Mouse (Mus musculus) left cerebral cortex, postnatal 25 days (tissue): Measurements from ENCODE around the gene B3galt6. TPM values are rescaled to one million over a fixed set of nuclear protein-coding genes. Genes with fewer than 3 reads are reported as not detected.

Source experiments
- DNase-seq, 2 experiments: peaks; one replicate each; pipeline ENCODE4 v3.0.0; 2022; ENCODE audit warnings: low spot score in 2 of 2, mixed read lengths in 1 of 2
- intact Hi-C: fragments of 180-260 bp; cut with DNase I; formaldehyde crosslinking; loops from one replicate; pipeline ENCODE4 v1.15.1; 2025
- total RNA-seq, 2 experiments: library from RNA; stranded (reverse); gene quantifications; 2 replicates each; pipeline ENCODE4 v1.2.3; 2021

The B3galt6 gene
- total RNA-seq, 2 experiments from 2014 or later, result 9.7 to 10.5 TPM

GRCm38 (mm10) chr4:155943049-155943452 is 49.4 kb downstream of the B3galt6 start:
- intact Hi-C loops, result loop anchor here (1.0 to 2.0 kb wide), 2 partner anchors 49 to 50 kb away; partner anchors contain the start of genes B3galt6 and Sdf4
- DNase-seq, result peak; percentile 50 to 67

Other genes with a start within 250 kb of the B3galt6 start
- 10 to 100 TPM; 44.0 to 52.3 TPM for gene Atad3a, start 231.6 kb downstream of the B3galt6 start, total RNA-seq
- gene Vwa1, start 218.0 kb downstream of the B3galt6 start, total RNA-seq, result 10 to 100 TPM; 14.0 to 16.6 TPM
- gene Tmem88b, start 206.8 kb downstream of the B3galt6 start, total RNA-seq, result 10 to 100 TPM; 16.8 to 20.7 TPM
- not detected for gene Ankrd65, start 202.2 kb downstream of the B3galt6 start, total RNA-seq
- gene Mrpl20, start 189.8 kb downstream of the B3galt6 start, total RNA-seq, result 10 to 100 TPM; 93.9 to 97.9 TPM
- 10 to 100 TPM; 65.7 to 78.1 TPM for gene Ccnl2, start 180.2 kb downstream of the B3galt6 start, total RNA-seq
- gene Aurkaip1, start 161.4 kb downstream of the B3galt6 start, total RNA-seq, result 100 to 1,000 TPM in 1 of 2 experiments, 10 to 100 TPM in 1; 99.6 to 104 TPM
- 1 to 10 TPM; 7.0 to 8.4 TPM for gene Mxra8, start 153.0 kb downstream of the B3galt6 start, total RNA-seq
- gene Dvl1, start 145.2 kb downstream of the B3galt6 start, total RNA-seq, result 10 to 100 TPM; 87.9 to 88.0 TPM
- under 1 TPM; 0.27 to 0.32 TPM for gene Tas1r3, start 129.3 kb downstream of the B3galt6 start, total RNA-seq
- 10 to 100 TPM; 25.5 to 31.8 TPM for gene Cptp, start 123.2 kb downstream of the B3galt6 start, total RNA-seq
- gene Ints11, start 123.1 kb downstream of the B3galt6 start, total RNA-seq, result 10 to 100 TPM; 38.1 to 38.5 TPM
- 10 to 100 TPM; 60.5 to 65.5 TPM for gene Pusl1, start 100.9 kb downstream of the B3galt6 start, total RNA-seq
- gene Acap3, start 100.8 kb downstream of the B3galt6 start, total RNA-seq, result 100 to 1,000 TPM; 133 to 136 TPM
- 10 to 100 TPM; 71.9 to 72.7 TPM for gene Ube2j2, start 48.8 kb downstream of the B3galt6 start, total RNA-seq
- 10 to 100 TPM; 12.8 to 21.8 TPM for gene C1qtnf12, start 30.3 kb downstream of the B3galt6 start, total RNA-seq
- 100 to 1,000 TPM; 182 to 184 TPM for gene Sdf4, start 223 bp upstream of the B3galt6 start, total RNA-seq
- gene Tnfrsf4, start 21.2 kb upstream of the B3galt6 start, total RNA-seq, result 1 to 10 TPM; 2.0 to 2.1 TPM
- gene Tnfrsf18, start 33.5 kb upstream of the B3galt6 start, total RNA-seq, result not detected
- gene Ttll10, start 66.8 kb upstream of the B3galt6 start, total RNA-seq, result not detected
- gene 9430015G10Rik, start 117.3 kb upstream of the B3galt6 start, total RNA-seq, result 10 to 100 TPM; 28.6 to 29.4 TPM
- under 1 TPM; 0.87 to 0.94 TPM for gene Rnf223, start 137.9 kb upstream of the B3galt6 start, total RNA-seq
- 100 to 1,000 TPM; 143 to 149 TPM for gene Agrn, start 204.8 kb upstream of the B3galt6 start, total RNA-seq
- gene Isg15, start 208.2 kb upstream of the B3galt6 start, total RNA-seq, result 1 to 10 TPM; 1.2 to 1.8 TPM
- 1 to 10 TPM; 4.4 to 6.3 TPM for gene AW011738, start 210.7 kb upstream of the B3galt6 start, total RNA-seq
- under 1 TPM; 0.46 to 0.76 TPM for gene Perm1, start 223.2 kb upstream of the B3galt6 start, total RNA-seq
- 10 to 100 TPM; 32.8 to 37.8 TPM for gene Plekhn1, start 242.2 kb upstream of the B3galt6 start, total RNA-seq
- 10 to 100 TPM; 66.1 to 66.9 TPM for gene Noc2l, start 243.4 kb upstream of the B3galt6 start, total RNA-seq